In genomic region chr9:44033957-44034727, GRCm38 (mm10) we compare ENCODE assay signal across 34 mouse cellular contexts. TPM values are rescaled to one million over a fixed set of nuclear protein-coding genes. Genes with fewer than 3 reads are reported as not detected.
DNase-seq lines count a peak whose midpoint lies in the region; ATAC-seq and TF ChIP-seq lines count a peak whose summit lies in the region.
"Had no signal": no experiment of that assay in that cellular context is flagged by ENCODE, and none has a peak within 500 bp of the region (broad histone marks: within the 10 kb centered on the region; RNA-seq: fewer than 3 reads in every experiment).

No protein-coding gene starts in this region.

- ATAC-seq in activated CD4-positive, CD25-positive, alpha-beta regulatory T cell, adult 4 months, result peak; percentile 58
- ATAC-seq: lung, postnatal 0 days; midbrain, embryonic 13.5 days; Patski had no signal

- no peak for TF ChIP-seq POLR2A in thymus, adult 2 months (IDR thresholded peaks at IDR 0.05; ENCODE audit: control insufficient read depth, extremely low read depth, insufficient read depth, low read length, poor library complexity)

- WGBS in thymus, adult 2 months, result 25% methylated on average over 13 of the region's 13 CpGs

- DNase-seq in spleen, postnatal 36 days (ENCODE audit: low spot score in 2 of 2), result peak; percentile 33 to 34
- no peak for DNase-seq in spleen, postnatal 4 days (ENCODE audit: low spot score in 2 of 2)
- peak; percentile 69 for DNase-seq in thymus, adult 2 months
- DNase-seq in thymus, postnatal 4 days, result peak; percentile 59
- DNase-seq in layer of hippocampus, adult 11-12 months (ENCODE audit: low spot score), result no peak
- DNase-seq in frontal cortex, postnatal 36 days (ENCODE audit: low spot score in 2 of 2), result no peak
- DNase-seq in left cerebral cortex, postnatal 10 days (ENCODE audit: extremely low spot score in 1 of 2, low spot score in 2 of 2), result no peak
- DNase-seq: adrenal gland, adult 2 months; adrenal gland, postnatal 36 days; cerebellum, adult 18-20 months; cerebellum, postnatal 10 days; gastrocnemius, postnatal 25 days; heart, adult 11 months; heart, postnatal 36 days; kidney, adult 18-20 months; kidney, postnatal 25 days; layer of hippocampus, postnatal 36 days; liver, embryonic 13.5 days; lung, adult 18-20 months; retina, postnatal 1 day; right cerebral cortex, postnatal 4 days had no signal

- TF ChIP-seq CTCF in thymus, adult 2 months (IDR thresholded peaks at IDR 0.05; ENCODE audit: borderline replicate concordance, control insufficient read depth, extremely low read depth, insufficient read depth, low read length, poor library complexity), result no peak

- intact Hi-C loops in left cerebral cortex, postnatal 10 days (cut with DNase I), result no loop called here

- H3K4me3 ChIP-seq in thymus, adult 2 months (ENCODE audit: control insufficient read depth, insufficient read depth, low read length), result peak overlapping the region; percentile 19
- H3K4me3 ChIP-seq: forebrain, embryonic 12.5 days; heart, embryonic 10.5 days; heart, embryonic 15.5 days; hindbrain, embryonic 13.5 days; kidney, embryonic 15.5 days; limb, embryonic 10.5 days; limb, embryonic 15.5 days; liver, embryonic 13.5 days; midbrain, embryonic 13.5 days; neural tube, embryonic 15.5 days had no signal

- no peaks in the 10 kb centered on the region for H3K36me3 ChIP-seq in thymus, adult 2 months (ENCODE audit: control insufficient read depth, insufficient read depth, low read length)
- H3K36me3 ChIP-seq: forebrain, embryonic 12.5 days; heart, embryonic 10.5 days; heart, embryonic 15.5 days; hindbrain, embryonic 13.5 days; kidney, embryonic 15.5 days; limb, embryonic 10.5 days; limb, embryonic 15.5 days; liver, embryonic 13.5 days; midbrain, embryonic 13.5 days; neural tube, embryonic 15.5 days had no signal

- H3K4me1 ChIP-seq in thymus, adult 2 months (replicated peaks; ENCODE audit: control insufficient read depth, insufficient read depth, low read length), result peaks cover 59% of the 10 kb centered on the region
- H3K4me1 ChIP-seq: forebrain, embryonic 12.5 days; heart, embryonic 10.5 days; heart, embryonic 15.5 days; hindbrain, embryonic 13.5 days; limb, embryonic 10.5 days; limb, embryonic 15.5 days; liver, embryonic 13.5 days; midbrain, embryonic 13.5 days; neural tube, embryonic 15.5 days had no signal

- no peaks in the 10 kb centered on the region for H3K27me3 ChIP-seq in thymus, adult 2 months (ENCODE audit: control insufficient read depth, insufficient read depth, low read length)
- H3K27me3 ChIP-seq: heart, embryonic 15.5 days; hindbrain, embryonic 13.5 days; kidney, embryonic 15.5 days; limb, embryonic 15.5 days; liver, embryonic 13.5 days; midbrain, embryonic 13.5 days; Patski had no signal

- peak overlapping the region; percentile 94 for H3K27ac ChIP-seq in thymus, adult 2 months (ENCODE audit: control insufficient read depth, insufficient read depth, low read length)
- H3K27ac ChIP-seq: forebrain, embryonic 12.5 days; heart, embryonic 10.5 days; heart, embryonic 15.5 days; hindbrain, embryonic 13.5 days; kidney, embryonic 15.5 days; limb, embryonic 10.5 days; limb, embryonic 15.5 days; liver, embryonic 13.5 days; macrophage; midbrain, embryonic 13.5 days; neural tube, embryonic 15.5 days had no signal

RNA-seq across cellular contexts. Expression of gene Thy1, which starts 9.0 kb away (rescaled TPM):
- 100 to 1,000 TPM; 218 to 257 TPM for polyA plus RNA-seq in activated CD4-positive, CD25-positive, alpha-beta regulatory T cell, adult 4 months (2017; shearing (Covaris generic))
- 3,068 and 3,478 TPM in 2 replicates for polyA plus RNA-seq in thymus, adult 2 months (2012; rRNA removed)
- 100 to 1,000 TPM; 704 to 725 TPM for total RNA-seq in left cerebral cortex, postnatal 10 days (2021)
- polyA plus RNA-seq: forebrain, embryonic 12.5 days; Patski had no signal

RNA-seq across cellular contexts. Expression of gene Usp2, which starts 32.7 kb away (rescaled TPM):
- polyA plus RNA-seq in activated CD4-positive, CD25-positive, alpha-beta regulatory T cell, adult 4 months (2017; shearing (Covaris generic)), result 1 to 10 TPM; 1.6 to 1.7 TPM
- 4.5 and 6.8 TPM in 2 replicates for polyA plus RNA-seq in thymus, adult 2 months (2012; rRNA removed)
- 10 to 100 TPM; 58.2 to 64.0 TPM for total RNA-seq in left cerebral cortex, postnatal 10 days (2021)

Comparison
In these comparisons a context has a peak if more than half of its experiments do, and no peak if none do; other contexts are left out.
1. DNase-seq: peak in spleen, postnatal 36 days (2 of 2), thymus, adult 2 months (single experiment) and thymus, postnatal 4 days (single experiment); none in spleen, postnatal 4 days (0 of 2), layer of hippocampus, adult 11-12 months (single experiment), frontal cortex, postnatal 36 days (0 of 2) and left cerebral cortex, postnatal 10 days (0 of 2).
2. RNA of gene Thy1, which starts 9.0 kb away (polyA plus RNA-seq): 3,068 to 3,478 TPM in thymus, adult 2 months; 218 to 257 TPM in activated CD4-positive, CD25-positive, alpha-beta regulatory T cell, adult 4 months; every median in the first group is over 10 times any median in the second.